ENCODE assay signal across 25 mouse cellular contexts in genomic region chr1:36917423-36917822, GRCm38 (mm10). TPM values are rescaled to one million over a fixed set of nuclear protein-coding genes. Genes with fewer than 3 reads are reported as not detected.
A peak's percentile ranks its signal among the peaks of the same experiment; 100 is the strongest.
DNase-seq lines count a peak whose midpoint lies in the region; ATAC-seq and TF ChIP-seq lines count a peak whose summit lies in the region.
"Had no signal": no experiment of that assay in that cellular context is flagged by ENCODE, and none has a peak within 500 bp of the region (broad histone marks: within the 10 kb centered on the region; RNA-seq: fewer than 3 reads in every experiment).

No protein-coding gene starts in this region.

- H3K9ac ChIP-seq in kidney, embryonic 14.5 days (ENCODE audit: low read depth, low read length), result no peak overlapping the region
- peak overlapping the region; percentile 47 for H3K9ac ChIP-seq in liver, embryonic 14.5 days (replicated peaks)
- H3K9ac ChIP-seq: embryonic facial prominence, embryonic 13.5 days; forebrain, embryonic 15.5 days; hindbrain, embryonic 12.5 days; limb, embryonic 15.5 days had no signal

- no peaks in the 10 kb centered on the region for H3K9me3 ChIP-seq in kidney, embryonic 14.5 days (ENCODE audit: control insufficient read depth, low read length)
- H3K9me3 ChIP-seq in liver, embryonic 14.5 days (ENCODE audit: control insufficient read depth, low read length), result no peaks in the 10 kb centered on the region
- H3K9me3 ChIP-seq: embryonic facial prominence, embryonic 13.5 days; forebrain, embryonic 15.5 days; hindbrain, embryonic 12.5 days; limb, embryonic 15.5 days had no signal

- H3K4me3 ChIP-seq in kidney, embryonic 14.5 days (ENCODE audit: low read length), result no peak overlapping the region
- no peak overlapping the region for H3K4me3 ChIP-seq in liver, embryonic 14.5 days (ENCODE audit: insufficient read depth in 1 of 2, low read depth in 2 of 2, low read length in 2 of 2)
- H3K4me3 ChIP-seq: embryonic facial prominence, embryonic 13.5 days; forebrain, embryonic 15.5 days; hindbrain, embryonic 12.5 days; layer of hippocampus, adult 2 months; limb, embryonic 15.5 days had no signal

- peak; percentile 24 for DNase-seq in kidney, adult 9 months
- no peak for DNase-seq in liver, embryonic 14.5 days (ENCODE audit: low read depth in 3 of 3, low spot score in 3 of 3)
- DNase-seq in Muller cell, postnatal 12 days (ENCODE audit: inconsistent ontology term), result no peak
- DNase-seq in thymus, adult 18-20 months, result no peak
- DNase-seq in left cerebral cortex, adult 18-20 months (ENCODE audit: low spot score in 2 of 2), result no peak
- DNase-seq: adrenal gland, postnatal 10 days; cerebellum, adult 18-20 months; cerebellum, postnatal 25 days; embryo, embryonic 11 days; gastrocnemius, postnatal 14 days; heart, adult 18-20 months; kidney, adult 2 months; kidney, postnatal 25 days; layer of hippocampus, postnatal 36 days; left cerebral cortex, postnatal 4 days; lung, postnatal 10 days; thymus, adult 2 months had no signal

- no peak overlapping the region for H3K4me2 ChIP-seq in kidney, embryonic 14.5 days (replicated peaks; ENCODE audit: low read depth, low read length)
- peak overlapping the region; percentile 88 for H3K4me2 ChIP-seq in liver, embryonic 14.5 days (ENCODE audit: low read depth)
- H3K4me2 ChIP-seq: embryonic facial prominence, embryonic 13.5 days; forebrain, embryonic 15.5 days; hindbrain, embryonic 12.5 days; limb, embryonic 15.5 days; midbrain, embryonic 11.5 days had no signal

- H3K4me1 ChIP-seq in kidney, embryonic 14.5 days (ENCODE audit: control insufficient read depth, insufficient read depth, low read length), result peaks cover 24% of the 10 kb centered on the region
- peaks cover 91 to 92% of the 10 kb centered on the region in 2 experiments for H3K4me1 ChIP-seq in liver, embryonic 14.5 days (replicated peaks; ENCODE audit: control insufficient read depth in 2 of 2, insufficient read depth in 2 of 2, low read length in 1 of 2)

- no peaks in the 10 kb centered on the region for H3K36me3 ChIP-seq in kidney, embryonic 14.5 days (ENCODE audit: control insufficient read depth, insufficient read depth, low read length)
- no peaks in the 10 kb centered on the region; the same call in 1 of the 2 replicates for H3K36me3 ChIP-seq in liver, embryonic 14.5 days (replicated peaks; ENCODE audit: control insufficient read depth, insufficient read depth, low read depth)
- H3K36me3 ChIP-seq: embryonic facial prominence, embryonic 13.5 days; forebrain, embryonic 15.5 days; hindbrain, embryonic 12.5 days; limb, embryonic 15.5 days had no signal

- TF ChIP-seq CTCF in liver, embryonic 14.5 days (IDR thresholded peaks at IDR 0.05; ENCODE audit: low read depth), result no peak

- TF ChIP-seq EP300 in liver, embryonic 14.5 days (IDR thresholded peaks at IDR 0.05; ENCODE audit: low read depth), result peak; percentile 56

- no peaks in the 10 kb centered on the region for H3K27me3 ChIP-seq in kidney, embryonic 14.5 days (ENCODE audit: control insufficient read depth, insufficient read depth, low read length)
- no peaks in the 10 kb centered on the region for H3K27me3 ChIP-seq in liver, embryonic 14.5 days (ENCODE audit: control insufficient read depth, insufficient read depth, low read length)
- H3K27me3 ChIP-seq: embryonic facial prominence, embryonic 13.5 days; forebrain, embryonic 15.5 days; hindbrain, embryonic 12.5 days; limb, embryonic 15.5 days had no signal

- no peak for ATAC-seq in kidney, embryonic 14.5 days (ENCODE audit: low FRiP score, low TSS enrichment)
- peak; percentile 35 for ATAC-seq in erythroid progenitor cell, adult 5-6 weeks (replicated peaks; ENCODE audit: low FRiP score, poor library complexity, severe bottlenecking)
- no peak for ATAC-seq in liver, embryonic 14.5 days (ENCODE audit: insufficient read depth)
- ATAC-seq: forebrain, embryonic 15.5 days had no signal

- H3K27ac ChIP-seq in kidney, embryonic 14.5 days (ENCODE audit: low read depth, low read length), result no peak overlapping the region
- H3K27ac ChIP-seq in liver, embryonic 14.5 days, result peak overlapping the region; percentile 100
- H3K27ac ChIP-seq: embryonic facial prominence, embryonic 13.5 days; forebrain, embryonic 15.5 days; hindbrain, embryonic 12.5 days; layer of hippocampus, adult 2 months; limb, embryonic 15.5 days had no signal

- WGBS in kidney, embryonic 14.5 days, result 96% methylated on average over 1 of the region's 1 CpGs
- 10% methylated on average over 1 of the region's 1 CpGs for WGBS in liver, embryonic 14.5 days (ENCODE audit: insufficient replicate concordance)

RNA-seq across cellular contexts. Expression of gene Tmem131, which starts 26.0 kb away (rescaled TPM):
- 15.8 and 22.1 TPM in 2 replicates for polyA plus RNA-seq in kidney, embryonic 14.5 days (2014; fragmentation: Nextera tagmentation; extraction: Ambion mirVana)
- total RNA-seq in erythroid progenitor cell, adult 5-6 weeks (2015; ENCODE audit: low replicate concordance), result 128 and 139 TPM in 2 replicates
- 80.9 and 83.9 TPM in 2 replicates for total RNA-seq in erythroid progenitor cell, adult 5-6 weeks (2017; ENCODE audit: low replicate concordance)
- 13.6 and 14.9 TPM in 2 replicates for polyA plus RNA-seq in liver, embryonic 14.5 days (2012; rRNA removed)
- 10.6 and 11.2 TPM in 2 replicates for polyA plus RNA-seq in liver, embryonic 14.5 days (2014; fragmentation: Nextera tagmentation; extraction: Ambion mirVana)
- 10 to 100 TPM; 51.7 to 55.0 TPM for total RNA-seq in left cerebral cortex, adult 18-20 months (2021)
